Mouse (Mus musculus): ENCODE results near the gene Fnbp4.

GRCm38 (mm10) chr2:90820894-90821293 is 75.7 kb downstream of the Fnbp4 start:
- TF ChIP-seq CEBPB (IDR thresholded peaks at IDR 0.05; ENCODE audit: insufficient read depth, poor library complexity, severe bottlenecking) (no peak), MYOD1 (IDR thresholded peaks at IDR 0.05; ENCODE audit: control insufficient read depth in 1 of 3, insufficient read length in 2 of 3, low read depth in 2 of 3) (no peak), POLR2A (IDR thresholded peaks at IDR 0.05; ENCODE audit: insufficient read length, low read depth) (no peak), MYOG (IDR thresholded peaks at IDR 0.05; ENCODE audit: control insufficient read depth in 1 of 3, insufficient read depth in 1 of 3, insufficient read length in 2 of 3, low read depth in 2 of 3) (no peak), TCF12 (IDR thresholded peaks at IDR 0.05; ENCODE audit: insufficient read depth, poor library complexity, severe bottlenecking) (no peak)

Measured in myocyte (in vitro differentiated cells).